Mouse (Mus musculus) layer of hippocampus, adult 2 months (tissue): ENCODE measurements at regions not wholly inside any gene's neighbourhood (a gene's known extent, or its start where the extent isn't known, plus 50 kb on each side); places are given as distances from the start of the nearest gene placed in this dataset.

ENCODE experiments used
- DNase-seq, 2 experiments: peaks; one replicate each; pipeline ENCODE4 v3.0.0; 2022; ENCODE audit warnings: low spot score in 2 of 2
- H3K27ac ChIP-seq: fragments of 200-600 bp; 2 replicates; pipeline ENCODE4 v1.8.1; 2022
- H3K4me3 ChIP-seq: fragments of 200-600 bp; 2 replicates; pipeline ENCODE4 v1.8.1; 2022; ENCODE audit warnings: mild to moderate bottlenecking
- CTCF ChIP-seq: fragments of 200-600 bp; conservative IDR thresholded peaks from 2 replicates; pipeline ENCODE4 v1.8.1; 2022; ENCODE audit warnings: antibody characterized with exemption, mild to moderate bottlenecking, moderate library complexity

- no peak overlapping the region for H3K4me3 ChIP-seq
- no peak for TF ChIP-seq CTCF
- no peak for DNase-seq
- no peak overlapping the region for H3K27ac ChIP-seq
Measured at GRCm38 (mm10) chr15:10864004-10864775, 87.9 kb upstream of the C1qtnf3 start.

DNA sequence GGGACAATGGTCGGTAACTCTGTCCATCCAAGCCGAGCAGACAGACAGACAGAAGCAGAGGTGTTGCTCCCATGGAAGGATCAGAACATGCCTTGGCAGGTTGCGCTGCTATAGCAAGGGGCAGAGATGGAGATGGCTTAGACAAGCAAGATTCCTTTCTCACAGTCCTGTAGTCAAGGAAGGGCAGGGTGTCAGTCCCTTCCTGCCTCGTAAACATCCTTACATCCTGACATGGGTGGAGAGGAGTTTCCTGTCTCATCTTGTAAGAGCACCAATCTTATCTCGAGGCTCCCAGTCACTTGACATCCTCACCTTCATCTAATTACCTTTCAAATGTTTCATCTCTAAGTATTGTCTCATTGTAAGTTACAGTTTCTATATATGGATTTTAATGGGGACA is 87.0 kb upstream of the C1qtnf3 start:
- Histone ChIP-seq H3K4me3 (no peak overlapping the region), H3K27ac (no peak overlapping the region)
- no peak for DNase-seq
- TF ChIP-seq CTCF, result no peak

- DNase-seq, result no peak
- Histone ChIP-seq H3K4me3 (no peak overlapping the region), H3K27ac (no peak overlapping the region)
- no peak for TF ChIP-seq CTCF
Measured at GRCm38 (mm10) chr15:10866794-10867193, 85.3 kb upstream of the C1qtnf3 start.

GRCm38 (mm10) chr15:10868115-10868514 is 84.0 kb upstream of the C1qtnf3 start:
- no peak for TF ChIP-seq CTCF
- no peak overlapping the region for H3K4me3 ChIP-seq
- DNase-seq, result no peak
- H3K27ac ChIP-seq, result no peak overlapping the region

DNA sequence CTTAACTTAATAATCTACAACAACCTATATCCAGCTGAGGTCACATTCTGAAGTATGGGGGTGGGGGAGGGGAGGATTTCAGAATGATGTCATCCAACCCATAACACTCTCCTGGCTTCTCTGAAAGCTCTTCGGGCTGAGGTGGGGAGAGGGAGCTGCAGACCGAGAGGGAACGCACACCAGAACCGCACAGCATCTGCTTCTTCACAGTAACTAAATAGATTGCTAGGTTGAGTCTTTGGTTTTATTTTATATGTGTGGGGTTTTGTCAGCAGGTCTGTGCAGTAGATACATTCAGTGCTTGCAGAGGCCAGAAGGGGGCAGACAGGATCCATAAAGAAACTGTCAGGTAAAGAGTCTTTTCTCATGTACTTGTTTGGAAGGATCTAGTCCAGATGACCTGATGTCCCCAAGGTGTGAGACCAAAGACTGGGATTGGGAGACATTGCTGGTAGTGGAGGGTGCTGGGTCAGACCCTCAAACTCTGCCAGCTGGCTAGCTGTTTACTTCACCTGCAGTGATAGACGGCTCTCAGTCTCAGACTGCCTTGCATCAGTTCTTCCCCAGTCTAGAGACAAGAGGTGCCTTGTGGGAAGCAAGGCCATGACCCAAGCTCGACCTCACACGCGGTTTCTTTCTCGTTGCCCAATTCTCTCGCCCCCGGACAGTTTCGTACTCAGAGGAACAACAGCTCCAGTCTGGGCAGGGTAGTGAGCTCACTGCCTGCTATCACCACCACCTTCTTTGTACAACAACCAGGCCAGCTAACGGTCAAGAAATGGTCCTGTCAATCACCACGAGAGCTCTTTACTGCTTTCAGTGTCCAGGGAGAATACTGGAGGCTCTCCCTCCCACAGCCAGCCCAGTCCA is 83.2 kb upstream of the C1qtnf3 start:
- no peak for DNase-seq
- no peak overlapping the region for H3K27ac ChIP-seq

GRCm38 (mm10) chr15:10869879-10870278 is 82.3 kb upstream of the C1qtnf3 start:
- TF ChIP-seq CTCF, result no peak
- Histone ChIP-seq H3K27ac (no peak overlapping the region), H3K4me3 (no peak overlapping the region)
- no peak for DNase-seq

More for the DNA sequence above, 83.2 kb upstream of the C1qtnf3 start:
- H3K4me3 ChIP-seq, result no peak overlapping the region
- TF ChIP-seq CTCF, result peak; percentile 57

DNA sequence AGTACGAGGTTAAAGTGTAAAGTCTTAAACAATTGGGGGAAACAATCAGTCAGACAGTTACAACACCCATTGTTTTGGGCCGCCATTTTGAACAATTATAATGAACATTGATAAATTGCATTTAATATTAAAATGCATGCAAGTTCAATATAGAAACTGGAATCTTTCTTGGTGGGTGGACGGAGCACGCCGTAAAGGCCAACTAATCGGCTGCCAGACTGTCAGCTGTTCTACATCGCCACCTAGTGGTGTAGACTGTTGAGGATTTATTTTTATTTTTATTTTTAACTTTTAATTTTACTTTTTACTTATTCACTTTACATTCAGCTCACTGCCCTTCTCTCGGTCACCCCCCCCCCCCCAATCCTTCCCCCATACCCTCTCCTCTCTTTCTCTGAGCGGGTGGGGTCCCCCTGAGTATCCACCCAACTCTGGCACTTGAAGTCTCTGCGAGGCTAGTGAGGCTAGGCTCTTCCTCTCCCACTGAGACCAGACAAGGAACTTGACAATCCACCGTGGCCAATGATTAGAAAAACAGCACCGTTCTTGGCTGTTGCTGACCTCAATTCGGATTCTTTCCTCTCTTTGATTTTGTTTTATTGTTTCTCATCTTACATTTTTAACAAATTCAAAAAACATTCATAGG is 79.7 kb upstream of the C1qtnf3 start:
- no peak for DNase-seq
- TF ChIP-seq CTCF, result peak; percentile 86
- Histone ChIP-seq H3K4me3 (no peak overlapping the region), H3K27ac (no peak overlapping the region)

DNA sequence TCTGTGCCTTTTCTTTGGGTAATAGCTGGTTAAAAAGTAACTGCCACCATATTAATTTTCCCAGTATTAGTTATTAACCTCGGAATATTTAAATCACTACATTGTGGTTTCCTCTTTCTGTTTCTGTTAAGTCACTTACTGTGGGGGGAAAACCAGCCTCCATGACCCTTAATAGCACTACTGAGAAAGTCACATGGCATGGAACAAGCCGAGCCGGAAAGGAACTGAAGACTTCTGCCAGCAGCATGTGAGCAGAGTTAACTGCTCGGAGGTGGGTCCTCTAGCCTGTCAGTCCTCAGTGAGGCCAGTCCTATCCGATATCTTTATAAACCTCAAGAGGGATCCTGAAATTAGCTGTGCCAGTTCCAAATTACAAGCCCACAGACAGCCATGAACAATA is 75.8 kb upstream of the C1qtnf3 start:
- TF ChIP-seq CTCF, result no peak
- DNase-seq, result no peak
- no peak overlapping the region for H3K4me3 ChIP-seq
- no peak overlapping the region for H3K27ac ChIP-seq

- H3K27ac ChIP-seq, result no peak overlapping the region
Measured at GRCm38 (mm10) chr15:10881726-10882125, 70.4 kb upstream of the C1qtnf3 start.

GRCm38 (mm10) chr15:10887990-10888389 is 64.1 kb upstream of the C1qtnf3 start:
- no peak for TF ChIP-seq CTCF
- no peak overlapping the region for H3K4me3 ChIP-seq
- no peak for DNase-seq
- H3K27ac ChIP-seq, result no peak overlapping the region

More at GRCm38 (mm10) chr15:10881726-10882125, 70.4 kb upstream of the C1qtnf3 start:
- H3K4me3 ChIP-seq, result no peak overlapping the region
- TF ChIP-seq CTCF, result no peak
- DNase-seq, result no peak

- TF ChIP-seq CTCF, result no peak
- H3K4me3 ChIP-seq, result no peak overlapping the region
- no peak for DNase-seq
- H3K27ac ChIP-seq, result no peak overlapping the region
Measured at GRCm38 (mm10) chr15:10890220-10890921, 61.8 kb upstream of the C1qtnf3 start.

- Histone ChIP-seq H3K27ac (no peak overlapping the region), H3K4me3 (no peak overlapping the region)
- DNase-seq, result no peak
- TF ChIP-seq CTCF, result no peak
Measured at GRCm38 (mm10) chr15:10898309-10898708, 53.8 kb upstream of the C1qtnf3 start.
